Mouse (Mus musculus): Measurements from ENCODE around the gene Gale. TPM values are rescaled to one million over a fixed set of nuclear protein-coding genes. Genes with fewer than 3 reads are reported as not detected.

The Gale gene
- polyA plus RNA-seq, 1 experiment from 2014 or later, result 29.1 TPM

DNA sequence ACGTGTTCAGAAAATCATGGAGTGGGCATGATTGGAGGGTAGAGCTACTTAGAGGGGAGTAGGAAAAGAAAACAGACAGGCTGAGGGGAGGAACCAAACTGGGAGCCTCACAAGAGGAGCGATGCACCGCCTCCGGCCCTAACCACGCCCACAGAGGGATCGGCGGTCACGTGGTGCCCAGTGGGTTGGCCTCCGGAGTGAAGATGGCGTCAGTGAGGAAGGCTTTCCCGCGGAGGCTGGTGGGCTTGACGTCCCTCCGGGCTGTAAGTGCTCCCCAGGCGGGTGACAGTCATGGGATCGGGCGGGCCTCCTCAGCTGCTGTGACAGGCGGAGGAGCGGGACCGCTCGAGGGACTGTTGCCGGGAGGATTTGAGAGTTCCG lies 17.3 kb upstream of the Gale start, which contains the start of gene Hmgcl:
TSS of gene Hmgcl (plus strand) at position 171 of the 381 bp plus-strand sequence.
- H3K27ac ChIP-seq, result peak within 1 kb of the TSS; percentile 61
- ATAC-seq (ENCODE audit: insufficient number of reproducible peaks, insufficient read depth, low FRiP score, low TSS enrichment), result peak; percentile 82

GRCm38 (mm10) chr4:135946659-135947301 lies 16.7 kb upstream of the Gale start:
- Histone ChIP-seq H3K27ac (peak overlapping the region; percentile 61; the same call in 1 of the 2 replicates), H3K4me1 (peaks cover 6% of the 10 kb centered on the region; the same call in 1 of the 2 replicates), H3K9me3 (no peaks in the 10 kb centered on the region), H3K27me3 (no peaks in the 10 kb centered on the region), H3K4me3 (peak overlapping the region; percentile 91), H3K9ac (peak overlapping the region; percentile 64), H3K36me3 (peaks cover 11% of the 10 kb centered on the region; the same call in 1 of the 2 replicates), H3K4me2 (replicated peaks) (peak overlapping the region; percentile 90)
- 1% methylated on average over 28 of the region's 28 CpGs for WGBS
- ATAC-seq (ENCODE audit: insufficient number of reproducible peaks, insufficient read depth, low FRiP score, low TSS enrichment), result no peak

More for the DNA sequence above, 17.3 kb upstream of the Gale start, which contains the start of gene Hmgcl:
- Histone ChIP-seq H3K4me2 (replicated peaks) (peak within 1 kb of the TSS; percentile 90), H3K4me3 (peak within 1 kb of the TSS; percentile 91), H3K9me3 (no peaks in the 10 kb centered on the region), H3K27me3 (no peaks in the 10 kb centered on the region), H3K9ac (peak within 1 kb of the TSS; percentile 64), H3K4me1 (peaks cover 6% of the 10 kb centered on the region; the same call in 1 of the 2 replicates), H3K36me3 (peaks cover 10% of the 10 kb centered on the region)
- WGBS, result under 1% methylated on average over 23 of the region's 23 CpGs

- Histone ChIP-seq H3K4me1 (peaks cover 6% of the 10 kb centered on the region; the same call in 1 of the 2 replicates), H3K9ac (no peak overlapping the region), H3K27ac (no peak overlapping the region), H3K36me3 (peaks cover 22% of the 10 kb centered on the region; the same call in 1 of the 2 replicates), H3K4me2 (replicated peaks) (no peak overlapping the region), H3K4me3 (no peak overlapping the region), H3K9me3 (no peaks in the 10 kb centered on the region), H3K27me3 (no peaks in the 10 kb centered on the region)
- no peak for ATAC-seq (ENCODE audit: insufficient number of reproducible peaks, insufficient read depth, low FRiP score, low TSS enrichment)
- 92% methylated on average over 8 of the region's 8 CpGs for WGBS
Measured at GRCm38 (mm10) chr4:135948142-135948541, 15.4 kb upstream of the Gale start.

DNA sequence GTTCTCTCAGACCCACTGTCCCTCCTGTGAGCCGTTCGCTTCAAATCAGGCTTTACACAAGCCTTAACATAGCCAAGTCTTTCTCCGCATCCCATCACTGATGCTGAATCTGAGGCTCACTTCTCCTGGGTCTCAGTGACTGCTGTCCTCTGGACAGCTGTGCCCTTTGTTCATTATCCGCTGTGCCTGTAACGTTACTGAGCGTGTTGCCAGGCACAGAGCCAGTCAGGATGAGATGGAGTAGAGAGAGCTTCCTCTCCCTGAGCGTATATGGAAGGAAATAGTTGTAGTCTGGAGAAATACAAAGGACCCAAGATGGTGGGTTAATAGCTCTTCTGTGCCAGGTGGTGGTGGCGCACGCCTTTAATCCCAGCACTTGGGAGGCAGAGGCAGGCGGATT lies 14.1 kb upstream of the Gale start:
- Histone ChIP-seq H3K4me2 (replicated peaks) (no peak overlapping the region), H3K9me3 (no peaks in the 10 kb centered on the region), H3K36me3 (peaks cover 26% of the 10 kb centered on the region; the same call in 1 of the 2 replicates), H3K4me3 (no peak overlapping the region), H3K27me3 (no peaks in the 10 kb centered on the region), H3K27ac (no peak overlapping the region), H3K4me1 (peaks cover 6% of the 10 kb centered on the region; the same call in 1 of the 2 replicates), H3K9ac (no peak overlapping the region)
- WGBS, result 86% methylated on average over 10 of the region's 10 CpGs
- no peak for ATAC-seq (ENCODE audit: insufficient number of reproducible peaks, insufficient read depth, low FRiP score, low TSS enrichment)

DNA sequence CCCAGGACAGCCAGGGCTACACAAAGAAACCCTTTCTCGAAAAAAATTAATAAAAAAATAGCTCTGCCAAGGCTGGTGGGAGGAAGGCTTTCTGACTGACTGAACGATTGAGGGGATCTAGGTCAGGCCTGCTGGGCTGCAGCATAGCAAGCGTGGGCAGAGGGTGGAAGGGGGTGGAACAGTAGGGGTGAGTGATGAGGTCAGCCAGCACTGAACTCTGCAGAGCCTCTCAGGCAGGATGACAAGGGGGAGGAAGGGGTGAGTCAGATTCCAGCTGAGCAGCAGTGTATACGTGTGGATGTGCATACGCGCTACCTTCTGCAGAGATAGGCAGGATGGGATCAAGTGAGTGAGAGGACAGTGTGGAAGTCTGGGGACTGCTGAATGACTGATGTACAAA lies 13.6 kb upstream of the Gale start:
- no peak overlapping the region for H3K4me3 ChIP-seq
- H3K4me2 ChIP-seq (replicated peaks), result no peak overlapping the region
- H3K36me3 ChIP-seq, result peaks cover 31% of the 10 kb centered on the region; the same call in 1 of the 2 replicates
- no peak overlapping the region for H3K27ac ChIP-seq
- no peaks in the 10 kb centered on the region for H3K27me3 ChIP-seq
- H3K4me1 ChIP-seq, result peaks cover 6% of the 10 kb centered on the region; the same call in 1 of the 2 replicates
- ATAC-seq (ENCODE audit: insufficient number of reproducible peaks, insufficient read depth, low FRiP score, low TSS enrichment), result no peak
- WGBS, result 66% methylated on average over 6 of the region's 6 CpGs
- no peaks in the 10 kb centered on the region for H3K9me3 ChIP-seq
- no peak overlapping the region for H3K9ac ChIP-seq

DNA sequence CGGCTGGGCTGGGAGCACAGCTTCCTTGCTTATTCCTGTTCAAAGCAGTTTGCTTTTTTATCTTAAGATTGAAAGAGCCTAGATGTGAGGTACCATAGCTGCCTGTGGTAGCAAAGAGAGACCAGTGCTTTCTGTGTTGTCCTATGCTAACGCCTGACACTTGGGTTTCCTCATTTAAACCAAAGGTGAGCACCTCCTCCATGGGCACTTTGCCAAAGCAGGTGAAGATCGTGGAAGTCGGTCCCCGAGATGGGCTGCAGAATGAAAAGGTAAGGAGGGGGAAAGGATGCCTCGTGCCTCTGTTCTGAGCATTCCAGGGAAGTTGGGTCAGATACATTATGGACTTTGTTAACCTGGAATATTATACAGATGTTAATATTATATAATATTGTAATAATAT lies 13.2 kb upstream of the Gale start:
- Histone ChIP-seq H3K4me3 (no peak overlapping the region), H3K27me3 (no peaks in the 10 kb centered on the region), H3K27ac (no peak overlapping the region), H3K9ac (no peak overlapping the region), H3K9me3 (no peaks in the 10 kb centered on the region), H3K4me2 (replicated peaks) (no peak overlapping the region), H3K4me1 (peaks cover 6% of the 10 kb centered on the region; the same call in 1 of the 2 replicates), H3K36me3 (peaks cover 34% of the 10 kb centered on the region; the same call in 1 of the 2 replicates)
- 87% methylated on average over 6 of the region's 6 CpGs for WGBS
- no peak for ATAC-seq (ENCODE audit: insufficient number of reproducible peaks, insufficient read depth, low FRiP score, low TSS enrichment)

DNA sequence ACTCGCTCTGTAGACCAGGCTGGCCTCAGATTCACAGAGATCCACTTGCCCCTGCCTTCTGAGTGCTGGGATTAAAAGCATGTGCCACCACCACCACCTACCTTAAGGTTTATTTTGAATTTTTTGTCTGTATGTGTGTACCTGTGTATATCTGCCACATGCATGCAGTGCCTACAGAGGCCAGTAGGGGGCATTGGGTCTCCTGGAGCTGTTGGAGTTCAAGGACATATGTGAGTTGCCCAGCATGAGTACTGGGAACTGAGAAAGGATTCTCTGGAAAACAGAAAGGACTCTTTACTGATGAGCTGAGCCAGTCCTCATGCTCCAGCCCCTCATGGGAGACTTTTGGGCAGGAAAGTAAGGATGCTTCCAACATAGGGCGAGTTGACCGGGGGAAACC lies 12.0 kb upstream of the Gale start:
- no peaks in the 10 kb centered on the region for H3K4me1 ChIP-seq
- no peak for ATAC-seq (ENCODE audit: insufficient number of reproducible peaks, insufficient read depth, low FRiP score, low TSS enrichment)
- peaks cover 41% of the 10 kb centered on the region for H3K36me3 ChIP-seq
- H3K27me3 ChIP-seq, result no peaks in the 10 kb centered on the region
- H3K4me3 ChIP-seq, result no peak overlapping the region
- no peak overlapping the region for H3K4me2 ChIP-seq (replicated peaks)
- WGBS, result 95% methylated on average over 3 of the region's 3 CpGs
- no peak overlapping the region for H3K9ac ChIP-seq
- no peaks in the 10 kb centered on the region for H3K9me3 ChIP-seq
- no peak overlapping the region for H3K27ac ChIP-seq

GRCm38 (mm10) chr4:135953179-135953578 lies 10.3 kb upstream of the Gale start:
- Histone ChIP-seq H3K4me3 (no peak overlapping the region), H3K27me3 (no peaks in the 10 kb centered on the region), H3K4me1 (no peaks in the 10 kb centered on the region), H3K27ac (no peak overlapping the region), H3K4me2 (replicated peaks) (no peak overlapping the region), H3K9me3 (no peaks in the 10 kb centered on the region), H3K36me3 (peaks cover 52% of the 10 kb centered on the region), H3K9ac (no peak overlapping the region)
- no peak for ATAC-seq (ENCODE audit: insufficient number of reproducible peaks, insufficient read depth, low FRiP score, low TSS enrichment)
- WGBS, result 93% methylated on average over 3 of the region's 3 CpGs

GRCm38 (mm10) chr4:135954241-135954640 lies 9.3 kb upstream of the Gale start:
- Histone ChIP-seq H3K9me3 (no peaks in the 10 kb centered on the region), H3K4me2 (replicated peaks) (no peak overlapping the region), H3K4me3 (no peak overlapping the region), H3K4me1 (no peaks in the 10 kb centered on the region), H3K27ac (no peak overlapping the region), H3K27me3 (no peaks in the 10 kb centered on the region), H3K36me3 (peaks cover 60% of the 10 kb centered on the region), H3K9ac (no peak overlapping the region)
- no peak for ATAC-seq (ENCODE audit: insufficient number of reproducible peaks, insufficient read depth, low FRiP score, low TSS enrichment)
- 14% methylated on average over 2 of the region's 2 CpGs for WGBS

DNA sequence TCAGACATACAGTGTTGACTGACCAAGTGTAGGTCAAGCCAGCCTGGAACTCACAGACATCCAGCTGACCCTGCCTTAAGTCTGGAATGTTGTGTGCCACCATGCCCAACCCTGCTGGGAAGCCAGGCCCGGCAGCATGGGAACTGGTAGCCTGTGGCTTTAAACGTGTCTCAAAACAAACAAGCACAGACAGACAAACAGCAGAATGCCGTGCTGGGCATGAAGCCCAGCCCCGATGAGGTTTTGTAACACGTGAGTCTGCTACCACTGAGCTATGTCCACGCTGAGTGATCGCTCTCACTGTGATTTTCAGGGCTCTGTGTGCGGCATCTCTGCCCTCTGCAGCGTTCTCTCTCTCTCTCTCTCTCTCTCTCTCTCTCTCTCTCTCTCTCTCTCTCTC lies 7.6 kb upstream of the Gale start:
- H3K9me3 ChIP-seq, result no peaks in the 10 kb centered on the region
- peaks cover 68% of the 10 kb centered on the region for H3K36me3 ChIP-seq
- no peak overlapping the region for H3K9ac ChIP-seq
- WGBS, result 81% methylated on average over 9 of the region's 9 CpGs
- H3K27ac ChIP-seq, result no peak overlapping the region
- ATAC-seq (ENCODE audit: insufficient number of reproducible peaks, insufficient read depth, low FRiP score, low TSS enrichment), result no peak
- H3K4me3 ChIP-seq, result no peak overlapping the region
- H3K4me2 ChIP-seq (replicated peaks), result no peak overlapping the region
- no peaks in the 10 kb centered on the region for H3K4me1 ChIP-seq
- H3K27me3 ChIP-seq, result no peaks in the 10 kb centered on the region

DNA sequence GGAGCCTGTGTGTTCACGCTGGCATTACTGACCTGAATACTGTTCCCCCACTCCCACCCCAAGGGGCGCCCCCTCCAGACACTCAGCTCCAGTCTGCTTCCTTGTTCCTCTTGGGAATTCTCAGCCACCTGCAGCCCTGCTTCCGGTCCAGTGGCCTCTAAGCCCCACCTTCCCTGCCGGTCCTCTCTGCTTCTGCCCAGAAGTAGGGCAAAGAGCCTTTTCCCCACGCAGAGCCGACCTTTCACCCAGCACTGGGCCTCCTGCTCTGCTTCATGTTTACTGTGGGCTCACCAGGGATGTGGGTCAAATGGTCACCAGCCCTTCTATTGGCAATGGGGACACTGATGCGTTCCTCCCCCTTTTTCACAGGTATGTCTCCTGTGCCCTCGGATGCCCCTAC lies 5.2 kb upstream of the Gale start:
- no peak overlapping the region for H3K4me3 ChIP-seq
- no peaks in the 10 kb centered on the region for H3K9me3 ChIP-seq
- H3K4me2 ChIP-seq (replicated peaks), result no peak overlapping the region
- no peak overlapping the region for H3K9ac ChIP-seq
- ATAC-seq (ENCODE audit: insufficient number of reproducible peaks, insufficient read depth, low FRiP score, low TSS enrichment), result no peak
- peaks cover 55% of the 10 kb centered on the region for H3K36me3 ChIP-seq
- no peaks in the 10 kb centered on the region for H3K4me1 ChIP-seq
- no peaks in the 10 kb centered on the region for H3K27me3 ChIP-seq
- 58% methylated on average over 8 of the region's 8 CpGs for WGBS
- H3K27ac ChIP-seq, result no peak overlapping the region

GRCm38 (mm10) chr4:135960717-135961116 lies 2.8 kb upstream of the Gale start:
- Histone ChIP-seq H3K9me3 (no peaks in the 10 kb centered on the region), H3K27ac (no peak overlapping the region), H3K36me3 (peaks cover 46% of the 10 kb centered on the region), H3K4me2 (replicated peaks) (no peak overlapping the region), H3K4me3 (no peak overlapping the region), H3K9ac (no peak overlapping the region), H3K4me1 (peaks cover 12% of the 10 kb centered on the region), H3K27me3 (no peaks in the 10 kb centered on the region)
- no peak for ATAC-seq (ENCODE audit: insufficient number of reproducible peaks, insufficient read depth, low FRiP score, low TSS enrichment)
- 22% methylated on average over 5 of the region's 5 CpGs for WGBS

Measured in embryonic facial prominence, embryonic 12.5 days (tissue).